Mouse (Mus musculus) layer of hippocampus, adult 9-10 months (tissue): ENCODE results near the gene Cdk5rap1.
A peak's percentile ranks its signal among the peaks of the same experiment; 100 is the strongest.
"Not testable (repeated sequence)": the region's sequence is repeated elsewhere in the genome, so short reads cannot be mapped to it uniquely, and the experiment has no call there.

ENCODE experiments used
- DNase-seq: peaks from one replicate; pipeline ENCODE4 v3.0.0; 2022; ENCODE audit warnings: low spot score

Cdk5rap1 gene

DNA sequence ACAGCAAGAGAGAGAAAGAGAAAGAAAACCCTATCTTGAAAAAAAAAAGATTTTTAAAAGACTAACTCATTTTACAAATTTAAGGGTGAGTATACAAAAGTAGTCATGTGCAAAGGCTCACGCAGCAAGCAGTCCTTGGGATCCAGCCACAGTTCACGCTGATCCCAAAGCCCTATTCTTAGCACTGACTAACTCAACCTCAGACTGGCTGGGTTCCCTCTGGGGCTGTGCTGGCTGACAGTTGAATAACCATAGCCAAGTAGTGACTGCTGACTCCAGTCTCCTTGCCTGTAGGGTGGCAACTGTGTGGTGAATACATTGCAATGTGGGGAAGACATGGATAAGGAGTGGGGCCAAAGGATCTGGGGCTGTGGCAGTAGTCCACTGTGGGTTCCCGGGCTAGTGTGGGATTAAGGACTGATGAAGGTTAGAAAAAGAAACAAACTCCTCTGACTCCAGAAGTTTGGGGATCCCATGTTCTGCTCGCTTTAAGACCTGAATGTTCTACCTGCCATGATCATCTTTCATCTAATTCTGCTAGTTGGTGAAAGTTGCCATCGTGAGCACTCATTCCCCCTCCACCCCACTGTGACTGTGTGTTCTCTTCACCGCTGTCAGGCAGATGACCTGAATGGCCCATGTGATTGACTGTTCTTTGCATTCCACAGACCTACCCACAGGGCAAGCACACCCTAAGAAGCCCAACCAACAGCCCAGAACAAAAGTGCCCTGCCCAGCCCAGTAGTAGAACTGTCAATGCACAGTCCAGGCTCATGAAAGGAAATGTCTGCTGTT lies 2.2 kb upstream of the Cdk5rap1 start:
- DNase-seq: no peak

DNA sequence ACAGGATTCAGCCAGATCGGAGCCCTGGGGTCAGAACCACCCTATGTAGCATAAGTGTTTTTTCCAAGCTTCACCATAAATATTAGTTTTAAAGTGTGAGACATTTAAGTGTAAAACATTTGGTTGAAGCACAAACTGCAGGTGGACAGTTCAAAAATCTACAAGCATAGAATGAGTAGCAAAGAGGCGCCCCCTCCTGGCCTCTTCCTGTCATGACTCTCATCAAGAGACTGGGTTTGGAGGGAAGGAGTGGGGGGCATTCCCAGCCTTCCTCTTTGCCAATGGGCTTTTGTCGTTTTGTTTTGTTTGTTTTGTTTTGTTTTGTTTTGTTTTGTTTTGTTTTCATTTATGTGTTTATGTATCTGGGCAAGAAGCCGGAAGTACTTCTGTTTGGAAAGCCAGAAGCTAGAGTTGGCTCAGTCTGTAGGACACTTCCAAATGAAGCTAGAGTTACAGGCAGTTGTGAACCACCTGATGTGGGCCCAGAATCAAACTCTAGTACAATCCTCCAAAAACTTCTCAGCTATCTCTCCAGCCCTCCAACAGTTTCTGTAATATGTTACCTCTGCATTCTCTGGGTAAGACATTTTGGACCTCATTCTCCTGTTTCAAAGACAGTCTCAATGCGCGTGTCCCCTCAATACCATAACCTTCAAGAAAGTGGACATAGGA lies 1.3 kb upstream of the Cdk5rap1 start:
- DNase-seq: no peak

DNA sequence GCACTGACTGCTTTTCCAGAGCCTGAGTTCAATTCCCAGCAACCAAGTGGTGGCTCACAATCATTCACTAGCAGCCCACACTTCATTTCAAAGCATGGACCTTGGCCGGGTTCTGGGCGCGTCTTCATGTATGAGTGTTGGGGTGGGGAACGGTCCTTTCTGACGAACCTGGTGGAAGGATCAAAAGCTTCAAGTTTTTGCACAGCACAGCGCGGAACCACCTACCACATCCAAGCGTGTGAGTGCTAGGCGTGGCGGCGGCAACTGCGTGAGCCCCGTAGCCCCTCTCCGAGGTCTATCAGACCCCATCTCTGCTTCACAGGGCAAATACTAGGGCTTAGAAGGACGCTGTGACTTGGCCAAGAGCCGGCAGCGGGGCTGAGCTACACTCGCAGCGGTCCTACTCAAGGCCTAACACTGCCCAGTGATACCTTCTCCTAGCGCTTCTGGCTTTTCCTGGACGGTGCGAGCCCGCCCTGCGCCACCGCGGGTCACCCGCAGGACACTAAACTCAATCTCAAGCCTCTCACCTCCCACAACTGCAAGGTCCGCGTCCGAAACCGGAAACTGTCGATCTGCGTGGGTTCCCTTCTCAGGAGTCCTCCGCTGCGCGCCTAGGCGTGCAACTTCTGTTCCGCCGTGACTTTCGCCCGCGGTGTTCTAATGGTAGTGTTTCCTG lies 520 bp downstream of the Cdk5rap1 start:
- peak; percentile 63 for DNase-seq

DNA sequence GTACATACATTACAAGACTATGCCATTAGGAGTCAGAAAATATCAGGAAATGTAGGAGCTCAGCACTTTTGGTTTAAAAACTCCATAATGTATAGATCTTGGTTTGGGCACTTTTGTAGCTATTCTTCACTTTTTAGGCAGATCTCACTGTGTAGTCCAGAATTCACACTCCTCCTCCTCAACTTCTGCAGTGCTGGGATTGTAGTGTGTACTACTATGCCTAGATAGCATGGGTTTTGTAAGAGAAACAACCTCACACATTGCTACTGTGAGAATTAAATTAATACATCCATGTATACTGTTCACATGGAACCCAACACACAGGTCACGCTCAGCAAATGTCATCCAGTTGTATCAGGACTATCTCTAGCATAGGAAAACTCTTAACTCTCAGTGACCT lies 5.3 kb downstream of the Cdk5rap1 start:
- no peak for DNase-seq

DNA sequence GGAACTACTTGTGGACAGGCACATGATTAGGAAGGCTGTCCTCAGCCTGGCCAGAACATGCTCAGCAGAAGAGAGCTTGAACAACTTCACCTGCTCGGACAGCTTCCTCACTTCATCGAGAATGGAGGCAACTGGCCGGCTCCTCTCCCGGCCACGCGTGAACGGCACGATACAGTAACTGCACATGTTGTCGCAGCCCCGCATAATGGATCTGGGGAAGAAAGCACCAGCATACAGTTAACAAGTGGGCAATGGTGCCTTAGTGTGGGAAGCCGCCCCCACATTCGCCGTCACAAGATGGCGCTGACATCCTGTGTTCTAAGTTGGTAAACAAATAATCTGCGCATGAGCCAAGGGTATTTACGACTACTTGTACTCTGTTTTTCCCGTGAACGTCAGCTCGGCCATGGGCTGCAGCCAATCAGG lies 18.8 kb downstream of the Cdk5rap1 start:
- not testable (repeated sequence) for DNase-seq

DNA sequence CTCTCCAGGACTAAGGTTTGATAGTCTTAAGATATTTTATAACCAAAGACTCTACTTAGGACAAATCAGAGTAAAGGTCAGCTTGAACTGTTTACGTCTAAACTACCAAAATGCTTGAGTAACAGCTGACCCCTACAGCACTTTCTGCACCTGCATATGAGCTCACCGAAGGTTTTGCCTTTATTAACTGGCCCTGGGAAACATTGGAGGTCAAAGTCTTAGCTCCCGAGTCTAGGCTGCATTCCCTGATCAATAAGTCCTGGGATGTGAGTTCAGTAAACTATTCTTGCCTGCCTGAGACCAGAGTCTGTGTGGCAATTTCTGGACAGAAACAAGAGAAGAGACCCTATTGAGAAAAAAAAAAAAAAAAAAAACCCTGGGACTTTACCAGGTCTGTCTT lies 24.7 kb downstream of the Cdk5rap1 start:
- DNase-seq: no peak

DNA sequence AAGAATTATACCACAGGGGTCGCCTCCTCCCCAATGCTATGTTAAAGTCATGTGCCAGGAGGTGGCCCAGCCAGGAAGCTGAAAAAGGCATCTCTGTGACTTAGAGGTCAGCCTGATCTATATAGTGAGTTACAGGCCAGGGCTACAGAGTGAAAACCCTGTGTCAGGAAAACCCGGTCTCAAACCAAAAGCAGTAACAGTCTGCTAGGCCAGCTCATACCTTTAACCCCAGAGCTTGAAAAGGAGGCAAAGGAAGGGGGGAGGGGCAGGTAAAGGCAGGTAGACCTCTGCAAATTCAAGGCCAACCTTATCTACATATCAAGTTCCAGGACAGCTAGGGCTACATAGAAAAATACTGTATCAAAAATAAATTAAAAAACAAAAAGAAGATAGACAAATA lies 33.5 kb downstream of the Cdk5rap1 start:
- no peak for DNase-seq

DNA sequence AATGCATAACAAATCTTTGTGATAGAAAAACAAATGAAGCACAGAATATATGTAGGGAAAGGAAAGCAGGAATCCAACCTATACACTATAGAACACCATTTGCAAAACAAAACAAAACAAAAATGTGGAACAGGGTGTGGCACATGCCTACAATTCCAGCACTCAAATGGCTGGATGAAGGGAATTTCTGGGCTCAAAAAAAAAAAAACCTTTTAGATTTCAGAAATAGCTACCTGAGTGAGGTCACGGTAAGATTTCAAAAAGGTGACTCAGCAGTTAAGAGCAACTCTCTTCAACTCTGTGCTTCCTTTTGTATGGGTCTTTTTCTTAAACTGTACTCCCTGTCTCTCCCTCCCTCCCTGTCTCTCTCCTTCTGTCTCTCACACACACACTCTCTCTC lies 34.6 kb downstream of the Cdk5rap1 start:
- DNase-seq: no peak

DNA sequence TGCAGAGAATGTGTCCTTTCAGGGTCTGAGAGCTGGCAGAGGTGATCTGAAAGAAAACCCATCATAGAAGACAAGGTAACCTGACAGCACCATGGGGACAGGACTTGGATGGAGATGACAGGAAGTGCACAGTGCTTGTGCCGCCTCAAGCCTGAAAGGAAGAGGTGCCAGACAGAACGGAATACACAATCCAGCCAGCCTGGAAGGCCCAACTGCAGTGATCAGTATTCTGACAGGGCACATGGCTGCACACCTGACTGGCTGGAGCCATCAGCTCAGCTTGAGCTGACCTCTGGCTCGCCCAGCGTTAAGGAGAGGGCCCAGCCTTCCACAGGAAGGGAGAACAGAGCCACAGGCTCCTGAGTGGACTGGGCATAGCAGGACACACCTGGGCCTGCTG lies 37.2 kb downstream of the Cdk5rap1 start:
- DNase-seq: no peak

DNA sequence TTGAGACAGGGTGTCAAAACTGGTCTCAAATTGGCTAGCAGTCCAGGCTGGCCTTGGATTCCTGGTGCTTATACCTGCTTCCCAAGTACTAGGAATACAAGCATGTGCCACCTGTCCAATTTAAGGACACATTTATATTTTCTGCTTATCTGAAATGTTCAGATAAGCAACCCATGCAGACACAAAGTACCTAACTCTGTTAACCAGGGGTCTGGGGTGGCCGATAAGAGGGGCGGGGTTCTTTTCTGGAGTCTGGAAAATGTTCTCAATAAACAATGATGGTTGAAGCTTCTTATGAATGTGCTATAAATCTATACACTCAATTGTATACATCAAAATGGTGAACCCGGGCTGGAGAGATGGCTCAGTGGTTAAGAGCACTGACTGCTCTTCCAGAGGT lies 46.0 kb downstream of the Cdk5rap1 start:
- DNase-seq: no peak

DNA sequence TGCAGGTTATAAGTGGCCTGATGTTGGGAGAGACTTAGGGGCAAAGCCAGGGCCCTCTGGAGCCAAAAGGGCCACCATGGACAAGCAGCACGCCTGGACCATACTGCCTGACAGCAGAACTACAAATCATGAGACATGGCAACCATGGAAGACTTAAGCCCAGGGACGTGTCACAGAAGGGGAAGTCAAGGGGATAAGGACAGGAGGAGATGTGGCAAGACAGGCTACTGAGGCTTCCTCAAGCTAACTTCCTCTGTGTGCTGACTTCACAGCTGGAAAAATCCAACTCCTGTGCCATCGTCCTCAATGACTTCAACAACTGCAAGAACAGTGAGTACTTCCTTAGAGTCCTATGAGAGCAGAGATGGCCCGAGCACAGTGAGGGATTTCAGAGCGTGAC lies 59.0 kb downstream of the Cdk5rap1 start:
- not testable (repeated sequence) for DNase-seq

DNA sequence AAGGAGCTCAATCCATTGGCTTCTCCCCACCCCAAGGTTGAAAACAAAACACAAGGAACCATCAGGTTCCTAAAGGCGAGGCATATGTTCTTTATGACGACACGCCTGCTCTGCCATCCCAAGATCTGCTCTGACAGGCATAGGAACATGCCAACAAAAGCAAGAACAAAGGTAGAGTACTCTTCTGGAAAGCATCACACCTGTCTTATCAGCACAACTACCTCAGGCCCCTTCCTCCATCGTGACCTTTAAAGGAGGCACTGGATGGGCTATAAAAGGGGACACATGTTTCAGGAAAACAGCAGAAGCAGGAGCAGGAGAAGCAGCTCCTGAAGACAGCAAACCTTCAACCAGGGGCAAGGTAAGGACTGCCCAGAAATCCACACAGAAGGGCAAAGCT lies 65.9 kb downstream of the Cdk5rap1 start, which contains the start of gene Bpifb9b:
Gene Bpifb9b, plus strand, starts transcription at position 301 of the 400 bp plus-strand sequence.
- DNase-seq: not testable (repeated sequence)

DNA sequence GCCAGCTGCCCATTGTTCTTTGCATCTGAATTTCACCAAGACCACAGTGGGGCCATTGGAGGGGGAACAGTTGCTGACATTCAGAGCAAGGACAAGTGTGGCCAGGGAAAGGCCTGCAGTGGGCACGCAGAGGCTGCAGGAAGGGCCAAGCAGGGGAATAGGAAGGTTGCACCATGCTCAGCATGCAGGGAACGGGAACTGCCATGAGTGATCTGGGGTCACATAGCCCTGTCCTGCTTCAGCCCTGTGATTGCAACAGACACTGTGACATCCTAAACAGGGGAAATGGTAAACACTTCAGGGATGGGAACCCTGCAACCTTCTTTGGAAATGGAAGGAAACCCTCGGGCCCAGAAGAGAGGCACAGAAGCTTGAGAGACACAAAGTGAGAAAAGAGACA lies 68.2 kb downstream of the Cdk5rap1 start:
- not testable (repeated sequence) for DNase-seq

DNA sequence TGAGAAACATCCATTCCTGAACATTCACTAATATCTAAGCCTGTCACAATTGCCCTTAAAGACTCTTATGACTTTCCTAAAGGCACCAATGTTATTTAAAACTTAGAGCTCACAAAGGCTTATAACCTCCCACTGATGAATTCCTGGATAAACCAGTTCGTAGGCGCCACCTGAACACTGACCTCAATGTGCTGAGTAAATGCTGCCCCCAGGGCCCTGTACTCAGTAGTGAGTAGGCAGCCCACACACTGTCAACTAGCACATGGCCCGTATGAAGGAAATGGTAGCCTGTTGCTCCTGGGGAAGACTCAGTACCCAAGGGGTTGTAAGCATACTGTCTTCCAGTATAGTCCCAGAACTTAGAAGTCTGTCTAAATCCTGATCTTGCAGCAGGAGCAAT lies 71.0 kb downstream of the Cdk5rap1 start:
- no peak for DNase-seq

DNA sequence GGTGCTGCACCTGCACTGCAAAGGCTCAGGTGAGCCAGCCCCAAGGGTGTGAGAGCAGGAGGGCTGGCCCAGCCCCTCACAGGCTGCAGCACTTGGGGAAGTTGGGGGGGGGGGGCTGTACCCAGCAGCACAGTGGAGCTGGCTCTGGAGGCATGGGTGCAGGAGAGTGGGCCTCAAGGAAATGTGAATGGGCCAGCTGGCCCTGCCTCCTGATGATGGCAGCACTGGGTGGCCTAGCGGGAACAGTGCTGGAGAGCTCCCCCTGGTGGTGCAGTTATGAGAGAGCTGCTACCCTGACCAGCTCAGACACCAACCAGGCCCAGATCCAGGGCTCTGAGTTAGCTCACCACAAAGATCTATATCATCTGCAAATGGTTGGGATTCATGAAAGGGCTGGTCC lies 72.3 kb downstream of the Cdk5rap1 start:
- peak; percentile 12 for DNase-seq

DNA sequence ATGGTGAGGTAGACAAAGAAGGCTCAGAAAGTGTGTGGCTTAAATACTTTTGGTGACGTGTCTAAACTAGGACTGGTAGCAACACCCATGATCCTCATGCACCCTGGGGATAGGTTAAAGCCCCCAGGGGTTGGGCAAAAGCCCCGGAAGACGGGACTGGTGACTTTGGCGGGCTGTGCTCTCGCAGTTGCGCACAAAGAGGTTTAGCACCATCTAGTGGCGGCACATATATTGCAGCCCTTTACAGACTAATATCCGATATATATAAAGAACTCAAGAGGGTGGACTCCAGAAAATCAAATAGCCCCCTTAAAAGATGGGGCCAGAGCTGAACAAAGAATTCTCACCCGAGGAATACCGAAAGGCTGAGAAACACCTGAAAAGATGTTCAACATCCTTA lies 78.1 kb downstream of the Cdk5rap1 start:
- DNase-seq: peak; percentile 55

DNA sequence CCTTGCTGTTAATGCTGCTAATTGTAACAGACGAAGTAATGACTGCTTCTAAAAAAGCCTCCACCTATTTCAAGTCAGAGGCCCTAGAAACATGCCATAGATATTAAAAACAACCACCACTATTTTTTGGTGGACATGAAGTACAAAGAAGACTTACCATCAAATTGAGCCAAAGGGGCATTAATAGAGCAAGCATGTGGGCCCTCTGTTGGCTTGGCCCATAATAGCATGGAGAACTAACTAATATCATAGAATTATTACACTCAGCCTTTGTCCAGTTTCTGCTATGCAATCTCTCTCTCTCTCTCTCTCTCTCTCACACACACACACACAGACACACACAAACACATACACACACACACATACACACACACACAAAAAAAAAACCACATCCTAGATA lies 80.0 kb downstream of the Cdk5rap1 start:
- DNase-seq: no peak

DNA sequence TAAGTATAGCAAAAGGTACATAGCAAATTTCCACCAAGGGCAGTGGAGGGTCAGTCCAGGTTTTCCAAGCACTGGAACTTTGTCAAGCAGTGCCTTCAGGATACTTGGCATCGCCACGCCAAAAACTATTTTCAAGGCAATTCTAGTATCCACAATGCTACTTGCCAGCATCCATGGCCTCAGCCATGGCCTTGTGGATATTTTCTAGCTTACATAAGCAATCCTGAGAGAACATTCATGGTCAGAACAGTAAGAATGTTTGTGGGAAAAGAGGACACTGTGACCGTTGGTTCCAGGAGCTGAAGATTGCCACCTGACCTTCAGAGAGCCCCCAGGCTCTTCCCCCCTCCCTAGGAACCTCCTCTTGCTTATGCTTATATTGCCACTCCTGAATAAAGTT lies 80.9 kb downstream of the Cdk5rap1 start:
- not testable (repeated sequence) for DNase-seq
